Mouse (Mus musculus) liver, adult 2 months (tissue): Measurements from ENCODE around the gene Bckdhb. TPM values are rescaled to one million over a fixed set of nuclear protein-coding genes. Genes with fewer than 3 reads are reported as not detected.

Experiments used
- DNase-seq: peaks from one replicate; pipeline ENCODE4 v3.0.0-alpha.2; 2011; ENCODE audit warnings: low read depth, low spot score; ENCODE audit errors: extremely low read depth
- H3K27ac ChIP-seq: fragments of 200-500 bp; replicated peaks from 2 replicates; pipeline ENCODE4 v1.5.1; 2012; ENCODE audit warnings: low read depth, mild to moderate bottlenecking, control low read depth, inconsistent platforms, low read length; ENCODE audit not compliant: insufficient read depth
- H3K27me3 ChIP-seq: fragments of 200-500 bp; 2 replicates; pipeline ENCODE4 v1.6.1; 2012; ENCODE audit warnings: mild to moderate bottlenecking, moderate library complexity, low read length, inconsistent platforms; ENCODE audit not compliant: control insufficient read depth, insufficient read depth
- H3K36me3 ChIP-seq: fragments of 200-500 bp; 2 replicates; pipeline ENCODE4 v1.6.1; 2012; ENCODE audit warnings: low read length, inconsistent platforms; ENCODE audit not compliant: control insufficient read depth, insufficient read depth
- H3K4me1 ChIP-seq: fragments of 200-500 bp; 2 replicates; pipeline ENCODE4 v1.6.1; 2011; ENCODE audit warnings: low read length; ENCODE audit not compliant: control insufficient read depth, insufficient read depth
- H3K4me3 ChIP-seq: fragments of 200-500 bp; 2 replicates; pipeline ENCODE4 v1.5.1; 2011; ENCODE audit warnings: low read depth, mild to moderate bottlenecking, control low read depth, low read length, moderate library complexity; ENCODE audit not compliant: insufficient read depth
- H3K79me2 ChIP-seq: fragments of 200-500 bp; 2 replicates; pipeline ENCODE4 v1.6.1; 2012; ENCODE audit warnings: inconsistent platforms, mild to moderate bottlenecking, low read length, moderate library complexity; ENCODE audit not compliant: control insufficient read depth, insufficient read depth
- H3K9ac ChIP-seq: fragments of 200-500 bp; 2 replicates; pipeline ENCODE4 v1.6.1; 2012; ENCODE audit warnings: low read depth, mild to moderate bottlenecking, control low read depth, inconsistent platforms, low read length
- CTCF ChIP-seq: fragments of 200-500 bp; IDR thresholded peaks from 2 replicates; pipeline ENCODE4 v1.5.1; 2011; ENCODE audit warnings: low read depth, low read length, control low read depth
- POLR2A ChIP-seq: fragments of 200-500 bp; IDR thresholded peaks from 2 replicates; pipeline ENCODE4 v1.6.1; 2011; ENCODE audit warnings: low read length, control low read depth; ENCODE audit not compliant: insufficient read depth; ENCODE audit errors: extremely low read depth
- WGBS: fragments of 180-500 bp; shearing (Covaris S2); methylation state at CpG from one replicate; pipeline ENCODE4 v1.1.7; 2018; 5-methylcytosine and 5-hydroxymethylcytosine counted together
- polyA plus RNA-seq: library from polyadenylated mRNA; depleted of rRNA; stranded (reverse); fragments of >200 nt; gene quantifications from 2 replicates; pipeline ENCODE4 v1.2.3, GENCODE M21; 2012
- total RNA-seq: library from RNA; depleted of rRNA; stranded (reverse); fragments of >200 nt; gene quantifications from 2 replicates; pipeline ENCODE4 v1.2.3, GENCODE M21; 2014

Gene Bckdhb
- total and polyA plus RNA-seq, 2 experiments: 76.8 to 99.6 TPM

DNA sequence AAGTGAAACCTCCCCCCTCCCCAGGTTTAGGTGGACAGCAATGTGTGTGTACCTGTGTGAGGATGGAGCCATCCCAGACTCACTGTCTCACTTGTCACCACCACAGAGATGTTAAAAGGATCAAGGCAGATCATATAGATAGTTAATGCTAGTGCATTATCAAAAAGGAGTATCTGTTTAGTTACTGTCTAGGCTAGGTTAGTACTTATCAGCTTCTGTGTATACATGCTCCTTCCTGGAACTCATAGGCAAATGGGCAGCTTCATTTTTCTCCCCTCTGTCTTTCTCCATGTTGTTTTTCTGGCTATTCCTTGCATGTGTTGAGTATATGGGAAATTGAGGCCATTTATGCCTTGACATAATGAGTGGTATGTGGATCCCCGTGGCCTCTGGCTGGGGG, 187.4 kb downstream of the Bckdhb start:
- H3K9ac ChIP-seq: no peak overlapping the region
- H3K4me3 ChIP-seq: no peak overlapping the region

DNA sequence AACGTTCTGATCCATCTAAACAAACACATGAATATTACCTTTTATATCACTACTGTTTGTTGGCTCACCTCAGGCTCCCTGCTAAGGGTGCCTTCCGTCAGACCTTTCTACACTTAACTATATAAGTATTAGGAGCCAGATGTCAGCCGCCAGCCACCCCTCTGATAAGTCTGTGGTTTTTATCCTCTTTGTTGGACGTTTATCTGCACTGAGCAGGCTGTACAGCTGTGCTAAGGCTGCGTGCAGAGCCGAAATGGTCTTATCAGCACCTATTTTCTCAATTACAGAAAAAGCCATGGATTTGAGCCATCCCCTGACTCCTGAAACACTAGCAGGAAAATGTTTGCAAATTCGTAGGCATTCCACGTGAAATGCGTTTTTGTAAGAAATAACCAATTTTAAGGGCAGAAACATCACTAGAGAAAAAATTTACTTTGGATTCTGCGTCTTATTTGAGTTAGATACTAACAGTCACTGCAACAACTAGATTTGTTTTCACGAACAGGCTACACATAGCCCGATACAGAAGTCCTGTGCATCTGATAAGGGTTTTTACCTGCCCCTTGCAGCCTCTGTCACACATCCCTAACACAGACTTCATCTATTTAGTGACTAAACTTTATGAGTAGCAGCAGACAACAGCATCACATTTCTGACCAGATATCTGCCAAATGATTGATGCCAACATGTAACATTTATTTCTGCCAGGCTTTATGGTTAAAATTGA, 188.1 kb downstream of the Bckdhb start:
- peaks cover 2% of the 10 kb centered on the region; the same call in 1 of the 2 replicates for H3K79me2 ChIP-seq
- H3K27me3 ChIP-seq: no peaks in the 10 kb centered on the region
- no peak overlapping the region for H3K4me3 ChIP-seq
- no peaks in the 10 kb centered on the region for H3K4me1 ChIP-seq
- H3K27ac ChIP-seq: no peak overlapping the region
- no peak for DNase-seq
- WGBS: 71% methylated on average over 12 of the region's 12 CpGs
- H3K9ac ChIP-seq: no peak overlapping the region
- no peak for TF ChIP-seq CTCF
- no peak for TF ChIP-seq POLR2A
- H3K36me3 ChIP-seq: no peaks in the 10 kb centered on the region

More for the DNA sequence above, 187.4 kb downstream of the Bckdhb start:
- H3K27ac ChIP-seq: no peak overlapping the region
- no peak for DNase-seq
- H3K4me1 ChIP-seq: no peaks in the 10 kb centered on the region
- H3K79me2 ChIP-seq: peaks cover 2% of the 10 kb centered on the region; the same call in 1 of the 2 replicates
- H3K27me3 ChIP-seq: no peaks in the 10 kb centered on the region
- no peak for TF ChIP-seq CTCF
- no peak for TF ChIP-seq POLR2A
- no peaks in the 10 kb centered on the region for H3K36me3 ChIP-seq
- 68% methylated on average over 1 of the region's 1 CpGs for WGBS

- no peak overlapping the region for H3K9ac ChIP-seq
- TF ChIP-seq POLR2A (no peak), CTCF (no peak)
- H3K36me3 ChIP-seq: no peaks in the 10 kb centered on the region
- H3K27me3 ChIP-seq: no peaks in the 10 kb centered on the region
- no peak overlapping the region for H3K27ac ChIP-seq
- WGBS: 89% methylated on average over 13 of the region's 13 CpGs
- H3K79me2 ChIP-seq: peaks cover 2% of the 10 kb centered on the region; the same call in 1 of the 2 replicates
- H3K4me3 ChIP-seq: no peak overlapping the region
- no peak for DNase-seq
- H3K4me1 ChIP-seq: no peaks in the 10 kb centered on the region
These were observed 189.3 kb downstream of the Bckdhb start for GRCm38 (mm10) chr9:84114254-84114653.

GRCm38 (mm10) chr9:84117337-84117736, 192.4 kb downstream of the Bckdhb start:
- Histone ChIP-seq H3K36me3 (0 out of 2 replicates have a peak, but pooled peaks cover 2% of the 10 kb centered on the region), H3K27ac (no peak overlapping the region), H3K4me3 (no peak overlapping the region), H3K4me1 (no peaks in the 10 kb centered on the region), H3K79me2 (no peaks in the 10 kb centered on the region; the same call in 1 of the 2 replicates), H3K27me3 (no peaks in the 10 kb centered on the region), H3K9ac (no peak overlapping the region)
- WGBS: 87% methylated on average over 5 of the region's 5 CpGs
- no peak for DNase-seq
- peak; percentile 27; the same call in 1 of the 2 replicates for TF ChIP-seq CTCF
- no peak for TF ChIP-seq POLR2A

DNA sequence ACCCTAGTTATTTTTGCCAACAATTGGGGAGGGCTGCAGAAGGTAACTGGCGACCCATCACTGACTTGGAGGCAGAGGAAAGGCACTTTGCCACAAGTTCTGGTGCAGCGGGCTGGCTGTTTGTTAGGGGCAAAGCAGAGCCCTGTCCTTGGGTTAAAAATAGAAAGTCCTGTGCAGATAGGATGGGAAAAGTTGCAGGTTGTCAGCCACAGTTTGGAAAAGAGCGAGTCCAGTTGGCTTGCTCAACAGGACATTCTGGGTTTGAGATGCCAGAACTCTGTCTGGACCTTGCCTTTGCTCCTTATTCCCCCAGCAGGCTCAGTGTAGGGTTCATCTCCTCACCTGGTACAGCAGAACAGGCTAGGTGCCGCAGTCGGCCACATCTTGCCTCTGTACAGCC, 200.1 kb downstream of the Bckdhb start:
- no peak overlapping the region for H3K9ac ChIP-seq
- H3K27ac ChIP-seq: no peak overlapping the region
- TF ChIP-seq CTCF (no peak), POLR2A (no peak)
- H3K4me3 ChIP-seq: no peak overlapping the region
- no peaks in the 10 kb centered on the region for H3K79me2 ChIP-seq
- H3K4me1 ChIP-seq: no peaks in the 10 kb centered on the region
- DNase-seq: no peak
- peaks cover 4% of the 10 kb centered on the region for H3K36me3 ChIP-seq
- WGBS: 97% methylated on average over 5 of the region's 5 CpGs
- no peaks in the 10 kb centered on the region for H3K27me3 ChIP-seq

DNA sequence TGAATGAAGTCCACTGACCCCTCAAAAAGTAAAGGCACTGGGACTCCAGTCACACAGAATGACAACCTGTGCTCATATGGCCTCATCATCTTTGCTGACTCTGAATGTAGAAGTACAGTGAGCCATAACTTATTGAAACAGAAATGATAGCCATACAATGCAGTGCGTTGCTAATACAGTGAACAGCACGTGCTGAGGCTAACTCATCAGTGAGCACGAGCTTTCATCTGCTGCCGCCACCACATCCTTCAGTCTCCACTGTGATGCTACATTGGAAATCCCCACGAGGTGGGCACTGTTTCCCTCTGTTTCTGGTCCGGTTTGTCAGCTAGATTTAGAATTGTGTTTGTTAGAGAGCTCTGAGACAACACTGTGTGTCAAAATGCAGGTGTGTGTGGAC, 205.4 kb downstream of the Bckdhb start:
- no peak overlapping the region for H3K9ac ChIP-seq
- no peaks in the 10 kb centered on the region for H3K79me2 ChIP-seq
- H3K27me3 ChIP-seq: no peaks in the 10 kb centered on the region
- 90% methylated on average over 6 of the region's 6 CpGs for WGBS
- H3K36me3 ChIP-seq: no peaks in the 10 kb centered on the region; the same call in 1 of the 2 replicates
- no peaks in the 10 kb centered on the region for H3K4me1 ChIP-seq
- H3K4me3 ChIP-seq: no peak overlapping the region
- DNase-seq: no peak
- no peak overlapping the region for H3K27ac ChIP-seq
- TF ChIP-seq CTCF (no peak), POLR2A (no peak)
